Mouse (Mus musculus): Measurements from ENCODE around the gene Plpp7. TPM values are rescaled to one million over a fixed set of nuclear protein-coding genes. Genes with fewer than 3 reads are reported as not detected.

Plpp7 gene
- polyA plus RNA-seq, 1 experiment from 2014 or later: 16.6 TPM

GRCm38 (mm10) chr2:32087606-32088005, 7.7 kb upstream of the Plpp7 start:
- Histone ChIP-seq H3K36me3 (no peaks in the 10 kb centered on the region), H3K4me2 (replicated peaks) (no peak overlapping the region), H3K9me3 (no peaks in the 10 kb centered on the region), H3K4me1 (replicated peaks) (peaks cover 30% of the 10 kb centered on the region), H3K27me3 (peaks cover 80% of the 10 kb centered on the region), H3K27ac (no peak overlapping the region), H3K9ac (replicated peaks) (no peak overlapping the region), H3K4me3 (replicated peaks) (no peak overlapping the region)
- WGBS: 64% methylated on average over 4 of the region's 4 CpGs
- no peak for ATAC-seq

GRCm38 (mm10) chr2:32088372-32088981, 6.9 kb upstream of the Plpp7 start:
- H3K27me3 ChIP-seq: peaks cover 71% of the 10 kb centered on the region
- WGBS: 9% methylated on average over 35 of the region's 35 CpGs

GRCm38 (mm10) chr2:32089606-32090005, 5.7 kb upstream of the Plpp7 start:
- Histone ChIP-seq H3K27ac (no peak overlapping the region), H3K4me1 (replicated peaks) (peaks cover 12% of the 10 kb centered on the region), H3K36me3 (no peaks in the 10 kb centered on the region), H3K9ac (replicated peaks) (no peak overlapping the region), H3K9me3 (no peaks in the 10 kb centered on the region), H3K4me2 (replicated peaks) (no peak overlapping the region), H3K4me3 (replicated peaks) (no peak overlapping the region), H3K27me3 (peaks cover 60% of the 10 kb centered on the region)
- WGBS: 73% methylated on average over 3 of the region's 3 CpGs
- no peak for ATAC-seq

More at GRCm38 (mm10) chr2:32088372-32088981, 6.9 kb upstream of the Plpp7 start:
- Histone ChIP-seq H3K4me2 (replicated peaks) (peak overlapping the region; percentile 45), H3K4me1 (replicated peaks) (peaks cover 21% of the 10 kb centered on the region), H3K9me3 (no peaks in the 10 kb centered on the region), H3K36me3 (no peaks in the 10 kb centered on the region), H3K4me3 (replicated peaks) (peak overlapping the region; percentile 20), H3K9ac (replicated peaks) (no peak overlapping the region), H3K27ac (no peak overlapping the region)
- no peak for ATAC-seq

- ATAC-seq: no peak
- peaks cover 56% of the 10 kb centered on the region for H3K27me3 ChIP-seq
- WGBS: 65% methylated on average over 2 of the region's 2 CpGs
- no peak overlapping the region for H3K4me2 ChIP-seq (replicated peaks)
- H3K9ac ChIP-seq (replicated peaks): no peak overlapping the region
- no peaks in the 10 kb centered on the region for H3K9me3 ChIP-seq
- H3K4me3 ChIP-seq (replicated peaks): no peak overlapping the region
- no peak overlapping the region for H3K27ac ChIP-seq
- no peaks in the 10 kb centered on the region for H3K36me3 ChIP-seq
- peaks cover 12% of the 10 kb centered on the region for H3K4me1 ChIP-seq (replicated peaks)
These were observed 5.2 kb upstream of the Plpp7 start for GRCm38 (mm10) chr2:32090145-32090544.

- Histone ChIP-seq H3K9ac (replicated peaks) (no peak overlapping the region), H3K4me1 (replicated peaks) (peaks cover 27% of the 10 kb centered on the region), H3K27ac (no peak overlapping the region), H3K27me3 (peaks cover 38% of the 10 kb centered on the region), H3K36me3 (no peaks in the 10 kb centered on the region), H3K9me3 (no peaks in the 10 kb centered on the region), H3K4me2 (replicated peaks) (no peak overlapping the region), H3K4me3 (replicated peaks) (no peak overlapping the region)
- no peak for ATAC-seq
- 72% methylated on average over 3 of the region's 3 CpGs for WGBS
These were observed 3.4 kb upstream of the Plpp7 start for GRCm38 (mm10) chr2:32091956-32092355.

- no peak for ATAC-seq
- WGBS: 86% methylated on average over 7 of the region's 7 CpGs
These were observed 1.2 kb upstream of the Plpp7 start for GRCm38 (mm10) chr2:32094001-32094707.

GRCm38 (mm10) chr2:32096122-32096420, 743 bp downstream of the Plpp7 start:
- Histone ChIP-seq H3K36me3 (peaks cover 15% of the 10 kb centered on the region; the same call in 1 of the 2 replicates), H3K4me2 (replicated peaks) (peak overlapping the region; percentile 60), H3K27me3 (no peaks in the 10 kb centered on the region), H3K9ac (replicated peaks) (peak overlapping the region; percentile 77), H3K4me3 (replicated peaks) (peak overlapping the region; percentile 44), H3K27ac (peak overlapping the region; percentile 79), H3K4me1 (replicated peaks) (peaks cover 22% of the 10 kb centered on the region), H3K9me3 (peaks cover 3% of the 10 kb centered on the region; the same call in 1 of the 2 replicates)
- WGBS: 81% methylated on average over 10 of the region's 10 CpGs
- ATAC-seq: peak; percentile 35

More at GRCm38 (mm10) chr2:32094001-32094707, 1.2 kb upstream of the Plpp7 start:
- Histone ChIP-seq H3K4me3 (replicated peaks) (no peak overlapping the region), H3K9me3 (no peaks in the 10 kb centered on the region), H3K27me3 (peaks cover 16% of the 10 kb centered on the region), H3K36me3 (no peaks in the 10 kb centered on the region), H3K4me1 (replicated peaks) (peaks cover 25% of the 10 kb centered on the region), H3K4me2 (replicated peaks) (no peak overlapping the region), H3K9ac (replicated peaks) (no peak overlapping the region), H3K27ac (no peak overlapping the region)

GRCm38 (mm10) chr2:32102944-32103343, 7.6 kb downstream of the Plpp7 start:
- Histone ChIP-seq H3K4me2 (replicated peaks) (peak overlapping the region; percentile 25; the same call in 1 of the 2 replicates), H3K9me3 (peaks cover 3% of the 10 kb centered on the region; the same call in 1 of the 2 replicates), H3K4me3 (replicated peaks) (no peak overlapping the region; the same call in 1 of the 2 replicates), H3K27me3 (no peaks in the 10 kb centered on the region), H3K4me1 (replicated peaks) (peaks cover 15% of the 10 kb centered on the region), H3K36me3 (peaks cover 15% of the 10 kb centered on the region; the same call in 1 of the 2 replicates), H3K27ac (no peak overlapping the region), H3K9ac (replicated peaks) (no peak overlapping the region)
- WGBS: 46% methylated on average over 5 of the region's 5 CpGs
- ATAC-seq: no peak

- no peak for ATAC-seq
- H3K4me2 ChIP-seq (replicated peaks): 0 out of 2 replicates have a peak overlapping the region, but pooled peaks have one; percentile 25
- WGBS: 78% methylated on average over 7 of the region's 7 CpGs
These were observed 8.2 kb downstream of the Plpp7 start for GRCm38 (mm10) chr2:32103557-32103956.

GRCm38 (mm10) chr2:32104122-32104521, 8.8 kb downstream of the Plpp7 start:
- 78% methylated on average over 7 of the region's 7 CpGs for WGBS
- Histone ChIP-seq H3K9ac (replicated peaks) (no peak overlapping the region), H3K27me3 (no peaks in the 10 kb centered on the region), H3K27ac (no peak overlapping the region), H3K4me1 (replicated peaks) (peaks cover 15% of the 10 kb centered on the region), H3K9me3 (peaks cover 3% of the 10 kb centered on the region; the same call in 1 of the 2 replicates), H3K36me3 (peaks cover 19% of the 10 kb centered on the region), H3K4me2 (replicated peaks) (no peak overlapping the region), H3K4me3 (replicated peaks) (no peak overlapping the region)
- no peak for ATAC-seq

More at GRCm38 (mm10) chr2:32103557-32103956, 8.2 kb downstream of the Plpp7 start:
- peaks cover 15% of the 10 kb centered on the region for H3K4me1 ChIP-seq (replicated peaks)
- no peak overlapping the region for H3K9ac ChIP-seq (replicated peaks)
- no peak overlapping the region; the same call in 1 of the 2 replicates for H3K4me3 ChIP-seq (replicated peaks)
- H3K9me3 ChIP-seq: peaks cover 3% of the 10 kb centered on the region; the same call in 1 of the 2 replicates
- no peaks in the 10 kb centered on the region for H3K27me3 ChIP-seq
- H3K36me3 ChIP-seq: peaks cover 18% of the 10 kb centered on the region
- H3K27ac ChIP-seq: no peak overlapping the region

- no peak overlapping the region for H3K4me2 ChIP-seq (replicated peaks)
- peaks cover 3% of the 10 kb centered on the region; the same call in 1 of the 2 replicates for H3K9me3 ChIP-seq
- WGBS: 56% methylated on average over 16 of the region's 16 CpGs
- ATAC-seq: peak; percentile 50; the same call in 1 of the 2 replicates
- H3K27ac ChIP-seq: no peak overlapping the region
- peak overlapping the region; percentile 36 for H3K9ac ChIP-seq (replicated peaks)
- peaks cover 19% of the 10 kb centered on the region for H3K36me3 ChIP-seq
- H3K4me3 ChIP-seq (replicated peaks): no peak overlapping the region
- peaks cover 15% of the 10 kb centered on the region for H3K4me1 ChIP-seq (replicated peaks)
- no peaks in the 10 kb centered on the region for H3K27me3 ChIP-seq
These were observed 10.0 kb downstream of the Plpp7 start for GRCm38 (mm10) chr2:32105117-32105913.

Data from midbrain, embryonic 13.5 days (tissue).